Mouse (Mus musculus) forebrain, embryonic 14.5 days (tissue): ENCODE data around the gene Hhipl1. TPM values are rescaled to one million over a fixed set of nuclear protein-coding genes. Genes with fewer than 3 reads are reported as not detected.

Experiments used
- ATAC-seq: fragments of 200-750 bp; cut with Nextera tagmentation; 2 replicates; pipeline ENCODE4 v1.8.0; 2017; ENCODE audit warnings: mild to moderate bottlenecking, moderate library complexity
- DNase-seq: peaks from one replicate; pipeline ENCODE4 v3.0.0-alpha.2; 2015; ENCODE audit warnings: low spot score
- H3K27ac ChIP-seq: fragments of 300-500 bp; sonication (generic); 2 replicates; pipeline ENCODE4 v1.5.1; 2014; ENCODE audit warnings: low read depth, mild to moderate bottlenecking, control low read depth, low read length, moderate library complexity
- H3K27me3 ChIP-seq: fragments of 300-500 bp; sonication (generic); replicated peaks from 2 replicates; pipeline ENCODE4 v1.6.1; 2014; ENCODE audit warnings: low read length, control low read depth, mixed read lengths; ENCODE audit not compliant: control insufficient read depth, insufficient read depth
- H3K36me3 ChIP-seq: fragments of 300-500 bp; sonication (generic); 2 replicates; pipeline ENCODE4 v1.6.1; 2014; ENCODE audit warnings: low read length, control low read depth; ENCODE audit not compliant: control insufficient read depth, insufficient read depth
- H3K4me1 ChIP-seq: fragments of 300-500 bp; sonication (generic); 2 replicates; pipeline ENCODE4 v1.6.1; 2014; ENCODE audit warnings: antibody characterized with exemption, low read length, control low read depth; ENCODE audit not compliant: control insufficient read depth, insufficient read depth
- H3K4me2 ChIP-seq: fragments of 300-500 bp; sonication (generic); 2 replicates; pipeline ENCODE4 v1.6.1; 2014; ENCODE audit warnings: mild to moderate bottlenecking, control low read depth, low read length
- H3K4me3 ChIP-seq: fragments of 300-500 bp; sonication (generic); 2 replicates; pipeline ENCODE4 v1.5.1; 2014; ENCODE audit warnings: low read depth, low read length, control low read depth
- H3K9ac ChIP-seq: fragments of 300-500 bp; sonication (generic); 2 replicates; pipeline ENCODE4 v1.6.1; 2014; ENCODE audit warnings: mild to moderate bottlenecking, low read length, control low read depth, moderate library complexity
- H3K9me3 ChIP-seq: fragments of 300-500 bp; sonication (generic); replicated peaks from 2 replicates; pipeline ENCODE4 v1.6.1; 2016; ENCODE audit warnings: low read length, control low read depth, mixed read lengths; ENCODE audit not compliant: control insufficient read depth
- WGBS: fragments of 180-500 bp; shearing (Covaris S2); extraction: QIAGEN DNeasy Blood & Tissue Kit; methylation state at CpG from one replicate; pipeline ENCODE4 v1.1.7; 2014; 5-methylcytosine and 5-hydroxymethylcytosine counted together
- polyA plus RNA-seq: library from polyadenylated mRNA; unstranded; fragments of >200 nt; fragmentation: Nextera tagmentation; extraction: Ambion mirVana; gene quantifications from 2 replicates; pipeline ENCODE4 v1.2.1, GENCODE M21; 2014

Hhipl1 gene
- polyA plus RNA-seq, 1 experiment from 2014 or later: 1.4 TPM

- WGBS: 74% methylated on average over 17 of the region's 17 CpGs
- H3K4me2 ChIP-seq: no peak overlapping the region
- H3K27me3 ChIP-seq: no peaks in the 10 kb centered on the region
- no peaks in the 10 kb centered on the region for H3K36me3 ChIP-seq
- H3K4me3 ChIP-seq: no peak overlapping the region
- ATAC-seq (no peak), DNase-seq (no peak)
- H3K9me3 ChIP-seq: no peaks in the 10 kb centered on the region
- no peaks in the 10 kb centered on the region for H3K4me1 ChIP-seq
- 0 out of 2 replicates have a peak overlapping the region, but pooled peaks have one; percentile 5 for H3K9ac ChIP-seq
- H3K27ac ChIP-seq: no peak overlapping the region
Observed at GRCm38 (mm10) chr12:108372241-108372640, 66.2 kb downstream of the Hhipl1 start.

DNA sequence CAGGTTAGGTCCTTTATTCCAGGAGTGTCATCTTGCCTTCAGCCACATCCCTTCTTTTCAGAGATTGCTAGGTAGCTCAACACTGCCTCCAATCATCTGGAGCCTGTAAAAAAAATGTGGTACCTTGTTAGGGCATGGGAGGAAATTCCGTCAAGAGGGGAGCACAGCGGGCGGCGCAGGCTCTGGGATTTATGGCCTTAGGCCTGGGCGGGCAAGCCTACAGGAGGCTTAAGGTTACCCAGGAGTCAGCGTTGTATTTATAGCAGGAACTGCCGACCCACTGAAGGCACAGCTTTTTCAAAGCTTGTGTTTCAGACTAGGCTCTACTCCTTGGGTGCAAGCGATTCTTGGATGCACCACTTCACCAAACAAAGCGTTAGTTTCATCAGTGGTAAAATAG, 67.5 kb downstream of the Hhipl1 start:
- ATAC-seq: no peak
- DNase-seq: no peak
- Histone ChIP-seq H3K4me2 (no peak overlapping the region), H3K4me3 (no peak overlapping the region), H3K36me3 (no peaks in the 10 kb centered on the region), H3K4me1 (no peaks in the 10 kb centered on the region), H3K27ac (no peak overlapping the region), H3K27me3 (no peaks in the 10 kb centered on the region), H3K9me3 (no peaks in the 10 kb centered on the region), H3K9ac (no peak overlapping the region)
- WGBS: 86% methylated on average over 9 of the region's 9 CpGs

DNA sequence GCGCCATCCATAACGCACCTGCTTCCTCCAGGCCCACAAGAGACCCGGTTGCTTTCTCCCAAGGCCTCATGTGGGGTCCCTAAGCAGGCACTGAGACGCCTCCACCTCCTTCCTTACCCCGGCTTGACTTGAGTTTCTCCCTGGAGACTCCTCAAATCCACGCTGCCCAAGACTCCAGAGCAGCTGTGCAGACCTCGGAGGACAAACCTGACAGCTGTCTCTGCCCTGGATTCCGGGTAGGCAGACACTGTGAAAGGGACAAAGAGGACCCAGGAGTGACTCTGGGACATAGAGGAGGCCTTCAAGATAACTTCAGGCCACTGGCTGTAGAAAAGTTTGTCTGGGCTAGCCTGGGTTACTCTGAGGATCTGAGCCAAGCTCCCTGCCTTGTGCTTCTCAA, 68.6 kb downstream of the Hhipl1 start:
- Histone ChIP-seq H3K4me2 (no peak overlapping the region), H3K27ac (no peak overlapping the region), H3K9me3 (no peaks in the 10 kb centered on the region), H3K4me1 (no peaks in the 10 kb centered on the region), H3K9ac (no peak overlapping the region), H3K4me3 (no peak overlapping the region), H3K27me3 (no peaks in the 10 kb centered on the region), H3K36me3 (no peaks in the 10 kb centered on the region)
- ATAC-seq (no peak), DNase-seq (no peak)
- 88% methylated on average over 8 of the region's 8 CpGs for WGBS

DNA sequence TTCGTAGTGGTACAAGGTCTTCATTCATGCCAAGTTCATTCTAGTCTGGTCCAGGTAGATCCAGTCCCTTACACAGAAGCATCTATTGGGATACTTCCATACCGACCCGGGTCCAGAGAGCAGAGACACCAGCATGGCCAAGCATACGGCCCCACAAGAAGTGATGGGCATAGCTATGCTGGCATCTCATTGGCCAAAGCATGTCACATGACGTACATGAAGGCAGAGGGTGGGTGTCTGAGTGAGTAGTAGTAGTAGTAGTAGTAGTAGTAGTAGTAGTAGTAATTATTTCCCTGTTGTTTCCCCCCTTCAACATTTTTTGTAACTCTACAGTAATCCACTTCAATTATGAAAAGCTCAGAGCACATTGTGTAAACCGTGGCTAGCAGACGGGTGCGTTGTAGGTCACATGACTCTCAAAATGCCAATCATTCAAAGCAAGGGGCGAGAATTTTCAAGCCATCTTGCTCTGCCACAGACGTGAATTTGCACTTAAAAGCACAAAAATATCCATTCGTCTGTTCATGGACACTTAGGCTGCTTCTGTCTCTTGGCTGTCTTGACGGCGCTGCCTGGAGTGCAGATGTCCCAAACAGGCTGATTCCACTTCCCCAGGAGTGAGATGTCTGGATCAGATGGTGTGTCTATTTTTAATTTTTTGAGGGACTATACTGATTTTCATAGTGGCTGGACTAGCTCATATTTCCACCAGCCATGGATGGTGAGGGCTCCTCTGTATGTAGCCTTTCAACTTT, 72.5 kb downstream of the Hhipl1 start:
- Histone ChIP-seq H3K36me3 (no peaks in the 10 kb centered on the region), H3K4me2 (no peak overlapping the region), H3K4me1 (no peaks in the 10 kb centered on the region), H3K27ac (peak overlapping the region; percentile 21; the same call in 1 of the 2 replicates), H3K27me3 (no peaks in the 10 kb centered on the region), H3K4me3 (no peak overlapping the region), H3K9me3 (no peaks in the 10 kb centered on the region), H3K9ac (no peak overlapping the region)
- 78% methylated on average over 13 of the region's 13 CpGs for WGBS
- ATAC-seq (no peak), DNase-seq (peak; percentile 33)

Other genes starting within 250 kb of the Hhipl1 start
- 85.9 and 88.9 TPM in 2 replicates for gene Setd3, start 127.0 kb upstream of the Hhipl1 start, polyA plus RNA-seq
- 8.4 and 10.7 TPM in 2 replicates for gene Ccnk, start 126.7 kb upstream of the Hhipl1 start, polyA plus RNA-seq
- gene Ccdc85c, start 30.8 kb upstream of the Hhipl1 start, polyA plus RNA-seq: 13.6 and 14.5 TPM in 2 replicates
- 10.9 and 14.3 TPM in 2 replicates for gene Cyp46a1, start 28.1 kb downstream of the Hhipl1 start, polyA plus RNA-seq
- gene Eml1, start 64.7 kb downstream of the Hhipl1 start, polyA plus RNA-seq: 52.2 and 57.1 TPM in 2 replicates
- gene Evl, start 248.4 kb downstream of the Hhipl1 start, polyA plus RNA-seq: 208 and 232 TPM in 2 replicates